Mouse (Mus musculus): ENCODE data around the gene D11Wsu47e. TPM values are rescaled to one million over a fixed set of nuclear protein-coding genes. Genes with fewer than 3 reads are reported as not detected.

Gene D11Wsu47e
- polyA plus RNA-seq, 1 experiment, result 5.3 TPM

- no peak for DNase-seq (ENCODE audit: low read depth, low spot score)
- WGBS, result 56% methylated on average over 3 of the region's 3 CpGs
Observed at GRCm38 (mm10) chr11:113691851-113692250, 7.6 kb downstream of the D11Wsu47e start.

GRCm38 (mm10) chr11:113697571-113697970 lies 13.4 kb downstream of the D11Wsu47e start:
- 80% methylated on average over 5 of the region's 5 CpGs for WGBS

GRCm38 (mm10) chr11:113698013-113698545 lies 13.9 kb downstream of the D11Wsu47e start:
- 38% methylated on average over 12 of the region's 12 CpGs for WGBS
- DNase-seq (ENCODE audit: low read depth, low spot score), result no peak

More at GRCm38 (mm10) chr11:113697571-113697970, 13.4 kb downstream of the D11Wsu47e start:
- DNase-seq (ENCODE audit: low read depth, low spot score), result no peak

- no peak for DNase-seq (ENCODE audit: low read depth, low spot score)
- 61% methylated on average over 7 of the region's 7 CpGs for WGBS
Observed at GRCm38 (mm10) chr11:113699643-113700042, 15.4 kb downstream of the D11Wsu47e start.

- WGBS, result 25% methylated on average over 5 of the region's 5 CpGs
- no peak for DNase-seq (ENCODE audit: low read depth, low spot score)
Observed at GRCm38 (mm10) chr11:113703758-113704157, 19.5 kb downstream of the D11Wsu47e start.

- no peak for DNase-seq (ENCODE audit: low read depth, low spot score)
- WGBS, result 80% methylated on average over 15 of the region's 15 CpGs
Observed at GRCm38 (mm10) chr11:113705966-113706652, 21.9 kb downstream of the D11Wsu47e start.

- no peak for DNase-seq (ENCODE audit: low read depth, low spot score)
- 70% methylated on average over 19 of the region's 19 CpGs for WGBS
Observed at GRCm38 (mm10) chr11:113708629-113709213, 24.5 kb downstream of the D11Wsu47e start.

- no peak for DNase-seq (ENCODE audit: low read depth, low spot score)
- 86% methylated on average over 15 of the region's 15 CpGs for WGBS
Observed at GRCm38 (mm10) chr11:113709272-113709671, 25.1 kb downstream of the D11Wsu47e start.

GRCm38 (mm10) chr11:113709731-113710256 lies 25.6 kb downstream of the D11Wsu47e start, which contains the start of gene Cpsf4l:
Gene Cpsf4l (minus strand): TSS chr11:113710017.
- WGBS, result 36% methylated on average over 11 of the region's 11 CpGs
- no peak for DNase-seq (ENCODE audit: low read depth, low spot score)

- WGBS, result 22% methylated on average over 10 of the region's 10 CpGs
- no peak for DNase-seq (ENCODE audit: low read depth, low spot score)
Observed at GRCm38 (mm10) chr11:113710257-113710777, 26.1 kb downstream of the D11Wsu47e start.

- WGBS, result 94% methylated on average over 1 of the region's 1 CpGs
- DNase-seq (ENCODE audit: low read depth, low spot score), result no peak
Observed at GRCm38 (mm10) chr11:113711061-113711460, 26.8 kb downstream of the D11Wsu47e start.

- no peak for DNase-seq (ENCODE audit: low read depth, low spot score)
- 67% methylated on average over 7 of the region's 7 CpGs for WGBS
Observed at GRCm38 (mm10) chr11:113715078-113715674, 31.0 kb downstream of the D11Wsu47e start.

GRCm38 (mm10) chr11:113716132-113716531 lies 31.9 kb downstream of the D11Wsu47e start:
- no peak for DNase-seq (ENCODE audit: low read depth, low spot score)
- 99% methylated on average over 2 of the region's 2 CpGs for WGBS

- 45% methylated on average over 16 of the region's 16 CpGs for WGBS
- DNase-seq (ENCODE audit: low read depth, low spot score), result no peak
Observed at GRCm38 (mm10) chr11:113717767-113718424, 33.7 kb downstream of the D11Wsu47e start.

- DNase-seq (ENCODE audit: low read depth, low spot score), result no peak
- WGBS, result 70% methylated on average over 14 of the region's 14 CpGs
Observed at GRCm38 (mm10) chr11:113722405-113723090, 38.3 kb downstream of the D11Wsu47e start.

- no peak for DNase-seq (ENCODE audit: low read depth, low spot score)
- WGBS, result 51% methylated on average over 4 of the region's 4 CpGs
Observed at GRCm38 (mm10) chr11:113725235-113726048, 41.2 kb downstream of the D11Wsu47e start.

GRCm38 (mm10) chr11:113726994-113727888 lies 43.0 kb downstream of the D11Wsu47e start:
- 68% methylated on average over 14 of the region's 14 CpGs for WGBS

More at GRCm38 (mm10) chr11:113726994-113727888, 43.0 kb downstream of the D11Wsu47e start:
- no peak for DNase-seq (ENCODE audit: low read depth, low spot score)
